Mouse (Mus musculus) ovary, postnatal 14 days (tissue): ENCODE measurements at regions not wholly inside any gene's neighbourhood (a gene's known extent, or its start where the extent isn't known, plus 50 kb on each side); places are given as distances from the start of the nearest gene placed in this dataset.

Source experiments
- DNase-seq: peaks from one replicate; pipeline ENCODE4 v3.0.0; 2022; ENCODE audit warnings: low spot score

- no peak for DNase-seq
Measured at GRCm38 (mm10) chr4:81868941-81869340, 426.3 kb upstream of the Mpdz start.

GRCm38 (mm10) chr4:81841642-81842494, 399.3 kb upstream of the Mpdz start:
- DNase-seq, result no peak

DNA sequence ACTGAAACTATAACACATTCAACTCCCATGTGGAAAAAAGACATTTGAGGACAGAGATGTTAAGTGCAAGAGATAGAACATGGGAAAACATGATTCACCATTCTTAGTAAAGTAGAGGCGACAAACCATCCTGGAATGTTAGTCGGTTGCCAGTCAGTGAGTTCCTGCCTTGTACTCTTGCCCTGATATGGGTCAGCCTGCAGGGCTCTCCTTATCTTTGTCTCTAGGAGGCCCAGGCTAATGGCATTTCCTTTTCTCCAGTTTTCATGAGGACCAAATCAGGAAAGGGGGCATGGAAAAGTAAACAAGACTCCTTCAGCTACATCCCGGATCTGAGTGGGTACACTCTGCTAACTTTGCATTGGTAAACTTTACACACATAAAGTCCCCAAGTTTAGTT, 387.4 kb upstream of the Mpdz start:
- DNase-seq, result no peak

GRCm38 (mm10) chr4:81827453-81827852, 384.8 kb upstream of the Mpdz start:
- DNase-seq, result no peak

- DNase-seq, result no peak
Measured at GRCm38 (mm10) chr4:81825966-81826365, 383.4 kb upstream of the Mpdz start.

GRCm38 (mm10) chr4:81823566-81823965, 381.0 kb upstream of the Mpdz start:
- no peak for DNase-seq

DNA sequence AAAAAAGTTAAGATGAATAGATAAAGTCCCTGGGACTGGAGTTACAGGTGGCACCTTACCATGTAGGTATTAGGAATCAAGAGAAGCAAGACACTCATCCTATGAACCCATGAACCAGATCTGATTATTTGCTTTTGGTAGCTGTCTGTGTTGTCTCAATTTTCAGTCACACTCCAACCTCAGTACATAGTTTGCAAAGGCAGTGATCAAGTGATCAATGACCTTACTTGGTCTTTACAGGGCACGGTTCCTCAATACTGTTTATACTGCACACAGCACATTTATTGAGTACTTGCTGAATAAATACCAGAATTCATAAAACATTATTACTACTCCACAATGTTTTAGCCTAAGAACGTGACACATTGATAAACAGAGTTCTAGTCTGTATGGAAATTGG, 346.7 kb upstream of the Mpdz start:
- DNase-seq, result no peak

- DNase-seq, result no peak
Measured at GRCm38 (mm10) chr4:81788636-81789035, 346.0 kb upstream of the Mpdz start.

DNA sequence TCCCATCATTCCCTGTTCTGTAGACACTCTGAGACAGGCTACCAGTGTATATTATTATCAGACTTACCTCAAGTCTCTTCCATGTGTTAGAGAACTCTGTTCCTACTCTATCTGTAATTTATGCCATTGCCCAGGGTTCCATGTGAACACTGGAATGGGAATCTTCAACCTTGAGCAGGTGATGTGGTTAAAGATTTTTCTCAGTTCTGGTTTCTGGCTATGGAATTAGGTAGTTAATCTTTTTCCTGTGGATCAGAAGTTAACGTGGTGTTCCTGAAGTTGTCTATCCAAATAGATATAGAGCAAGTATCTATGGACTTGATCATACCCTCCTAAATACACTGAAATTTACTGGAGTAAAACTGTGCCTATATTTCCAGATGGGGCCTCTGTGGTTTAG, 339.4 kb upstream of the Mpdz start:
- DNase-seq, result no peak

DNA sequence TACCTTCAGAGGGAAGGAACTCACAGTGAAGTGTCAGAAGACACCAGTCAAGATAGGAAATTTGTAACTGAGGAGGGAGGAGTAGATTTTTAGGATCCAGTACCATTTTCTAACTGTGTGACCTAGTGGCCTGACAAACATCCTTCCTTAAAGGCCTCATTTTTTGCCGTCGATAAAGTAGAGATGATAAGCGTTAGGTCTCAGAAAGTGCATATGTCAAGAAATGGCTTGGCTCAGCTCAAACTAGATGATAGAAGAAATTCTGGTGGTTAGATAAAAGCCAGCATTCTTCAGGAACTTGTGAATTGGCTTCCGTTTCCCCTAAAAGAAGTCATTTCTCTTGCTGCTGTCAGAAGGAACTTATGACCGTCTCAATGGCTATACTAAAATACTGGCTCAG, 324.1 kb upstream of the Mpdz start:
- no peak for DNase-seq

GRCm38 (mm10) chr4:81764026-81764867, 321.6 kb upstream of the Mpdz start:
- no peak for DNase-seq

DNA sequence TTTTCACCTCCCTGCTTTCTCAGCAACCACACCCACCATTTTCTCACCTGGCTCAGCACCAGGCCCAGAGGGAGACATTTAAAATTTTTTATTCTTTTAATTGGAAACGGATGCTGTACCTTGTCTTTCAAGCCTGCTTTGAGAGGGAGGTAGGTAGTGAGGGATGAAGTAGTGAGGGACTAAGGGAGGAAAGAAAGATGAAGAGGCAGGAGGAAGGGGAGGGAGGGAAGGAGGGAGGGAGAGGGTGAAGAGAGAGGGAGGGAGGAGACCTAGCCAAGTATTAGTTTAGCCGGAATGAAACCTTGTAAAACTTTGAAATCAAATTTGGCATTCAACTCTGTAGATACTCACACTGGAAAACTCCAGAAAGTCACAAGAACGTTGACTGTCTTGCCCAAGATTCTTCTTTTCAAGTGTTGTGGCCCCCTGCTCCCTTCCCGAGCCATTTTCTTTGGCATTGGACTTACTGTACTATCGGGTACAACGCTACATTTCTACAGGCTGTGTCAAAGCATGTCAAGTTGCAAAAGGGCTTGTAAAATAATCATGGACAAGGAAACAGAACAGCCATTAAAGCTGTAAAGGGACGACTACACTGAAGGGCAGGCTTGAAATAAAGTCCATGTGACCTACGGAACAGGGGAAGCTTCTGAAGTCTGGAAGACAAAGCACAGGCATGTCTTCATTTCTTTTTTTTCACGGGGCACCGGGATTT, 320.9 kb upstream of the Mpdz start:
- no peak for DNase-seq

- DNase-seq, result no peak
Measured at GRCm38 (mm10) chr4:81762592-81763229, 320.1 kb upstream of the Mpdz start.

DNA sequence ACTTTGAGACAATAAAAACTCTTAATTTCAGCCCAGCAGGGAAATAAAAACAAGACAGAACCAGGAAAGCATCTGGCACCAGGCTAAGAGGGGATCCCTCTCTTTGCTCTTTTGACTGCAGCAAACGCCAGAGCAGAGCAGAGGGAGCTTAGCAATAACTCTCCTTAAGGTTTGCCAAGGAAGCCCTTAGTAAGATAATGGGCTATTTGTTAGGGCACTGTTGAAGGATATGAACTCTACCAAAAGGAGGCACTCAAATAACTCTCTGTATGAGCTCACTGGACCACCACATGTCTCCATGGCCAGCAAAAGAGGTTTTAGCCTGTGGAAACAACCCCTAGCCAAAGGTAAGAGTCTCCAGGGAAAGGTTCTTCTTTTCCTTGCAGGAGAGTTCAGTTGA, 315.3 kb upstream of the Mpdz start:
- DNase-seq, result no peak

- DNase-seq, result no peak
Measured at GRCm38 (mm10) chr4:81744629-81745509, 302.3 kb upstream of the Mpdz start.

GRCm38 (mm10) chr4:81743978-81744628, 301.5 kb upstream of the Mpdz start:
- DNase-seq, result no peak

- no peak for DNase-seq
Measured at GRCm38 (mm10) chr4:81742536-81743459, 300.2 kb upstream of the Mpdz start.

GRCm38 (mm10) chr4:81734391-81734790, 291.8 kb upstream of the Mpdz start:
- no peak for DNase-seq

DNA sequence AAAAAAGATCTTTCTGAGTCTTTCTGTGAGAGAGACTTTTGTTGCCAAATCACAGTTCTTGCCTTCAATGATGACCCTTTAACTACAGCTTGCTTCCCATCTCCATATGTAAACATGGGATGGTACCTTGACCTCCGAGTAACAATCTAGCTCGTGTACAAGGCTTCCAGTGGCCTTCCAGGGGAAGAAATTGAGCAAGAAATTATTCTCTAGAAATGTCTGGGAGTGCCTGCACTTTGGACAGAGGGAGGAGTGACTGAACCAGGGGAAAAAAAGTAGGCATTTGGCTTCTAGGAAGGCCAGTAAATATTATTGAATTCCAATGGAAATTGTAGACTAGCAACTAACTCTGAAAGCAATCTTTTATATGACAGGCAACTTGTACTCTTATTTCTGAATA, 287.8 kb upstream of the Mpdz start:
- DNase-seq, result no peak
